Mouse (Mus musculus) thymus, adult 2 months (tissue): ENCODE data around the gene Plppr4.

Experiments used
- CTCF ChIP-seq: fragments of 200-500 bp; IDR thresholded peaks from 2 replicates; pipeline ENCODE4 v1.5.1; 2012; ENCODE audit warnings: mild to moderate bottlenecking, control low read depth, low read length, moderate library complexity, borderline replicate concordance; ENCODE audit not compliant: control insufficient read depth, poor library complexity, insufficient read depth; ENCODE audit errors: extremely low read depth
- POLR2A ChIP-seq: fragments of 200-500 bp; IDR thresholded peaks from 2 replicates; pipeline ENCODE4 v1.6.1; 2012; ENCODE audit warnings: mild to moderate bottlenecking, low read length, control low read depth, moderate library complexity; ENCODE audit not compliant: control insufficient read depth, poor library complexity, insufficient read depth; ENCODE audit errors: extremely low read depth

GRCm38 (mm10) chr3:117366041-117366440, 5.4 kb upstream of the Plppr4 start:
- TF ChIP-seq CTCF (no peak), POLR2A (no peak)
